26 mouse cellular contexts compared by ENCODE assay signal in genomic region chr9:43251786-43252185, GRCm38 (mm10). TPM values are rescaled to one million over a fixed set of nuclear protein-coding genes. Genes with fewer than 3 reads are reported as not detected.
A peak's percentile ranks its signal among the peaks of the same experiment; 100 is the strongest.
DNase-seq lines count a peak whose midpoint lies in the region; ATAC-seq and TF ChIP-seq lines count a peak whose summit lies in the region.
"Had no signal": no experiment of that assay in that cellular context is flagged by ENCODE, and none has a peak within 500 bp of the region (broad histone marks: within the 10 kb centered on the region; RNA-seq: fewer than 3 reads in every experiment).

No protein-coding gene starts in this region.

- H3K4me2 ChIP-seq in forebrain, embryonic 13.5 days, result no peak overlapping the region
- H3K4me2 ChIP-seq in embryonic facial prominence, embryonic 12.5 days (replicated peaks), result no peak overlapping the region
- no peak overlapping the region for H3K4me2 ChIP-seq in limb, embryonic 11.5 days (ENCODE audit: low read depth, severe bottlenecking)
- H3K4me2 ChIP-seq in stomach, postnatal 0 days (replicated peaks; ENCODE audit: low read depth), result no peak overlapping the region
- no peak overlapping the region for H3K4me2 ChIP-seq in forebrain, postnatal 0 days (ENCODE audit: low read depth)
- no peak overlapping the region for H3K4me2 ChIP-seq in liver, embryonic 12.5 days
- H3K4me2 ChIP-seq: hindbrain, embryonic 15.5 days; liver, embryonic 15.5 days; lung, embryonic 15.5 days; midbrain, embryonic 15.5 days had no signal

- peaks cover 68% of the 10 kb centered on the region for H3K4me1 ChIP-seq in forebrain, embryonic 10.5 days
- H3K4me1 ChIP-seq in forebrain, embryonic 13.5 days, result peaks cover 10% of the 10 kb centered on the region
- H3K4me1 ChIP-seq in embryonic facial prominence, embryonic 12.5 days, result peaks cover 47% of the 10 kb centered on the region
- peaks cover 49% of the 10 kb centered on the region for H3K4me1 ChIP-seq in limb, embryonic 11.5 days (ENCODE audit: control insufficient read depth, insufficient read depth, low read length)
- H3K4me1 ChIP-seq in stomach, postnatal 0 days (replicated peaks; ENCODE audit: control insufficient read depth, insufficient read depth), result no peaks in the 10 kb centered on the region
- no peaks in the 10 kb centered on the region for H3K4me1 ChIP-seq in forebrain, postnatal 0 days (ENCODE audit: insufficient read depth)
- H3K4me1 ChIP-seq in liver, embryonic 12.5 days, result peaks cover 32% of the 10 kb centered on the region
- H3K4me1 ChIP-seq: midbrain, embryonic 15.5 days had no signal

- H3K4me3 ChIP-seq in forebrain, embryonic 10.5 days, result no peak overlapping the region
- no peak overlapping the region for H3K4me3 ChIP-seq in forebrain, embryonic 13.5 days
- no peak overlapping the region for H3K4me3 ChIP-seq in embryonic facial prominence, embryonic 12.5 days
- no peak overlapping the region for H3K4me3 ChIP-seq in limb, embryonic 11.5 days (ENCODE audit: low read depth, low read length)
- no peak overlapping the region for H3K4me3 ChIP-seq in stomach, postnatal 0 days (ENCODE audit: low read depth, low read length)
- no peak overlapping the region for H3K4me3 ChIP-seq in forebrain, postnatal 0 days (ENCODE audit: low read depth, low read length)
- no peak overlapping the region for H3K4me3 ChIP-seq in liver, embryonic 12.5 days
- H3K4me3 ChIP-seq: hindbrain, embryonic 15.5 days; liver, embryonic 15.5 days; lung, embryonic 15.5 days; midbrain, embryonic 15.5 days had no signal

- no peak for ATAC-seq in forebrain, embryonic 13.5 days
- ATAC-seq in embryonic facial prominence, embryonic 12.5 days (ENCODE audit: insufficient number of reproducible peaks, insufficient read depth, low FRiP score, low TSS enrichment), result no peak
- ATAC-seq in limb, embryonic 11.5 days (ENCODE audit: insufficient number of reproducible peaks, low FRiP score, low TSS enrichment, low read depth), result no peak
- ATAC-seq in stomach, postnatal 0 days (ENCODE audit: low FRiP score, low TSS enrichment), result 0 out of 2 replicates have a peak, but pooled peaks have one; percentile 3
- no peak for ATAC-seq in forebrain, postnatal 0 days
- ATAC-seq in liver, embryonic 12.5 days, result no peak
- ATAC-seq: forebrain, embryonic 16.5 days; midbrain, embryonic 15.5 days had no signal

- TF ChIP-seq CTCF in stomach, postnatal 0 days (IDR thresholded peaks at IDR 0.05; ENCODE audit: low read depth), result no peak
- TF ChIP-seq CTCF in forebrain, postnatal 0 days (IDR thresholded peaks at IDR 0.05; ENCODE audit: low read depth), result no peak

- H3K27ac ChIP-seq in forebrain, embryonic 10.5 days, result peak overlapping the region; percentile 83
- no peak overlapping the region for H3K27ac ChIP-seq in forebrain, embryonic 13.5 days
- H3K27ac ChIP-seq in embryonic facial prominence, embryonic 12.5 days, result peak overlapping the region; percentile 99
- H3K27ac ChIP-seq in limb, embryonic 11.5 days (replicated peaks; ENCODE audit: low read depth, low read length), result peak overlapping the region; percentile 99
- H3K27ac ChIP-seq in stomach, postnatal 0 days (replicated peaks), result no peak overlapping the region
- no peak overlapping the region for H3K27ac ChIP-seq in forebrain, postnatal 0 days (ENCODE audit: low read depth, low read length)
- no peak overlapping the region for H3K27ac ChIP-seq in liver, embryonic 12.5 days
- H3K27ac ChIP-seq: hindbrain, embryonic 15.5 days; liver, embryonic 15.5 days; lung, embryonic 15.5 days; midbrain, embryonic 15.5 days had no signal

- H3K36me3 ChIP-seq in forebrain, embryonic 10.5 days (replicated peaks), result no peaks in the 10 kb centered on the region
- no peaks in the 10 kb centered on the region for H3K36me3 ChIP-seq in forebrain, embryonic 13.5 days (ENCODE audit: poor library complexity, severe bottlenecking)
- H3K36me3 ChIP-seq in embryonic facial prominence, embryonic 12.5 days, result no peaks in the 10 kb centered on the region
- no peaks in the 10 kb centered on the region for H3K36me3 ChIP-seq in limb, embryonic 11.5 days (ENCODE audit: control insufficient read depth, insufficient read depth, low read length)
- H3K36me3 ChIP-seq in stomach, postnatal 0 days (ENCODE audit: control insufficient read depth, insufficient read depth, low read length), result no peaks in the 10 kb centered on the region
- H3K36me3 ChIP-seq in forebrain, postnatal 0 days (ENCODE audit: insufficient read depth), result no peaks in the 10 kb centered on the region
- no peaks in the 10 kb centered on the region for H3K36me3 ChIP-seq in liver, embryonic 12.5 days
- H3K36me3 ChIP-seq: hindbrain, embryonic 15.5 days; liver, embryonic 15.5 days; lung, embryonic 15.5 days; midbrain, embryonic 15.5 days had no signal

- H3K9ac ChIP-seq in forebrain, embryonic 13.5 days, result no peak overlapping the region
- H3K9ac ChIP-seq in embryonic facial prominence, embryonic 12.5 days, result no peak overlapping the region
- H3K9ac ChIP-seq in limb, embryonic 11.5 days (ENCODE audit: low read length), result no peak overlapping the region
- no peak overlapping the region for H3K9ac ChIP-seq in stomach, postnatal 0 days (ENCODE audit: low read length)
- H3K9ac ChIP-seq in forebrain, postnatal 0 days, result no peak overlapping the region
- H3K9ac ChIP-seq in liver, embryonic 12.5 days, result no peak overlapping the region
- H3K9ac ChIP-seq: hindbrain, embryonic 15.5 days; liver, embryonic 15.5 days; lung, embryonic 15.5 days; midbrain, embryonic 15.5 days had no signal

- WGBS in forebrain, embryonic 10.5 days, result 86% methylated on average over 2 of the region's 2 CpGs
- 94% methylated on average over 2 of the region's 2 CpGs for WGBS in forebrain, embryonic 13.5 days
- WGBS in embryonic facial prominence, embryonic 12.5 days, result 81% methylated on average over 2 of the region's 2 CpGs
- WGBS in limb, embryonic 11.5 days, result 75% methylated on average over 2 of the region's 2 CpGs
- WGBS in stomach, postnatal 0 days, result 55% methylated on average over 2 of the region's 2 CpGs
- 92% methylated on average over 2 of the region's 2 CpGs for WGBS in forebrain, postnatal 0 days
- 53% methylated on average over 2 of the region's 2 CpGs for WGBS in liver, embryonic 12.5 days (ENCODE audit: insufficient replicate concordance)

- no peaks in the 10 kb centered on the region for H3K9me3 ChIP-seq in forebrain, embryonic 10.5 days
- no peaks in the 10 kb centered on the region for H3K9me3 ChIP-seq in forebrain, embryonic 13.5 days (replicated peaks)
- no peaks in the 10 kb centered on the region for H3K9me3 ChIP-seq in embryonic facial prominence, embryonic 12.5 days
- no peaks in the 10 kb centered on the region for H3K9me3 ChIP-seq in limb, embryonic 11.5 days (ENCODE audit: control insufficient read depth, low read length)
- H3K9me3 ChIP-seq in stomach, postnatal 0 days (ENCODE audit: control insufficient read depth, low read length), result no peaks in the 10 kb centered on the region
- no peaks in the 10 kb centered on the region for H3K9me3 ChIP-seq in forebrain, postnatal 0 days (ENCODE audit: low read length)
- H3K9me3 ChIP-seq in liver, embryonic 12.5 days (replicated peaks), result no peaks in the 10 kb centered on the region
- H3K9me3 ChIP-seq: hindbrain, embryonic 15.5 days; liver, embryonic 15.5 days; lung, embryonic 15.5 days; midbrain, embryonic 15.5 days had no signal

- H3K27me3 ChIP-seq in forebrain, embryonic 10.5 days (ENCODE audit: poor library complexity, severe bottlenecking), result no peaks in the 10 kb centered on the region
- H3K27me3 ChIP-seq in forebrain, embryonic 13.5 days, result no peaks in the 10 kb centered on the region
- H3K27me3 ChIP-seq in embryonic facial prominence, embryonic 12.5 days, result no peaks in the 10 kb centered on the region
- H3K27me3 ChIP-seq in limb, embryonic 11.5 days (ENCODE audit: control insufficient read depth, insufficient read depth, low read length), result no peaks in the 10 kb centered on the region
- H3K27me3 ChIP-seq in stomach, postnatal 0 days (ENCODE audit: control insufficient read depth, insufficient read depth, low read length), result no peaks in the 10 kb centered on the region
- H3K27me3 ChIP-seq in forebrain, postnatal 0 days (ENCODE audit: insufficient read depth, low read length), result no peaks in the 10 kb centered on the region
- 0 out of 2 replicates have a peak, but pooled peaks cover 7% of the 10 kb centered on the region for H3K27me3 ChIP-seq in liver, embryonic 12.5 days (replicated peaks)
- H3K27me3 ChIP-seq: hindbrain, embryonic 15.5 days; liver, embryonic 15.5 days; lung, embryonic 15.5 days; midbrain, embryonic 15.5 days had no signal

- DNase-seq in forebrain, embryonic 10.5 days (ENCODE audit: extremely low spot score, low spot score), result no peak
- no peak for DNase-seq in limb, embryonic 11.5 days (ENCODE audit: low spot score)
- no peak for DNase-seq in stomach, postnatal 0 days (ENCODE audit: low spot score)
- DNase-seq in forebrain, postnatal 0 days, result no peak
- DNase-seq: adrenal gland, postnatal 36 days; cerebellum, adult 11 months; cerebellum, adult 9-11 months; gastrocnemius, postnatal 36 days; kidney, adult 11 months; kidney, postnatal 4 days; left cerebral cortex, postnatal 4 days; lung, postnatal 36 days; right cerebral cortex, postnatal 4 days; thymus, postnatal 36 days had no signal

- TF ChIP-seq EP300 in stomach, postnatal 0 days (optimal IDR thresholded peaks at IDR 0.05), result no peak

RNA-seq across cellular contexts. Expression of gene Oaf, which starts 12.1 kb away (rescaled TPM):
- polyA plus RNA-seq in forebrain, embryonic 10.5 days (2016; fragmentation: Nextera tagmentation; extraction: Ambion mirVana), result 42.1 and 46.5 TPM in 2 replicates
- polyA plus RNA-seq in forebrain, embryonic 13.5 days (2015; fragmentation: Nextera tagmentation; extraction: Ambion mirVana), result 7.6 and 9.1 TPM in 2 replicates
- polyA plus RNA-seq in embryonic facial prominence, embryonic 12.5 days (2016; fragmentation: Nextera tagmentation; extraction: Ambion mirVana), result 89.3 and 106 TPM in 2 replicates
- 96.4 and 108 TPM in 2 replicates for polyA plus RNA-seq in limb, embryonic 11.5 days (2014; fragmentation: Nextera tagmentation; extraction: Ambion mirVana)
- polyA plus RNA-seq in stomach, postnatal 0 days (2015; fragmentation: Nextera tagmentation; extraction: Ambion mirVana), result 30.9 and 31.9 TPM in 2 replicates
- 5.0 and 14.3 TPM in 2 replicates for total RNA-seq in forebrain, postnatal 0 days (2014; rRNA removed)
- polyA plus RNA-seq in forebrain, postnatal 0 days (2015; fragmentation: Nextera tagmentation; extraction: Ambion mirVana), result 7.8 and 7.9 TPM in 2 replicates
- polyA plus RNA-seq in liver, embryonic 12.5 days (2016; fragmentation: Nextera tagmentation; extraction: Ambion mirVana), result 37.8 and 44.1 TPM in 2 replicates

RNA-seq across cellular contexts. Expression of gene Pou2f3, which starts 41.6 kb away (rescaled TPM):
- polyA plus RNA-seq in forebrain, embryonic 10.5 days (2016; fragmentation: Nextera tagmentation; extraction: Ambion mirVana), result not detected in 2 replicates
- polyA plus RNA-seq in forebrain, embryonic 13.5 days (2015; fragmentation: Nextera tagmentation; extraction: Ambion mirVana), result not detected in 2 replicates
- 0.18 TPM in 1 of 2 replicates, not detected in the other for polyA plus RNA-seq in embryonic facial prominence, embryonic 12.5 days (2016; fragmentation: Nextera tagmentation; extraction: Ambion mirVana)
- polyA plus RNA-seq in limb, embryonic 11.5 days (2014; fragmentation: Nextera tagmentation; extraction: Ambion mirVana), result not detected in 2 replicates
- 1.7 and 2.5 TPM in 2 replicates for polyA plus RNA-seq in stomach, postnatal 0 days (2015; fragmentation: Nextera tagmentation; extraction: Ambion mirVana)
- not detected in 2 replicates for total RNA-seq in forebrain, postnatal 0 days (2014; rRNA removed)
- 0.05 TPM in 1 of 2 replicates, not detected in the other for polyA plus RNA-seq in forebrain, postnatal 0 days (2015; fragmentation: Nextera tagmentation; extraction: Ambion mirVana)
- not detected in 2 replicates for polyA plus RNA-seq in liver, embryonic 12.5 days (2016; fragmentation: Nextera tagmentation; extraction: Ambion mirVana)
- total RNA-seq: adrenal gland, postnatal 36 days; common myeloid progenitor, adult 5-6 weeks; gastrocnemius, postnatal 36 days; heart, adult 8-10 months; left cerebral cortex, postnatal 4 days; megakaryocyte-erythroid progenitor cell, adult 5-6 weeks had no signal
- polyA plus RNA-seq: forebrain, embryonic 16.5 days; liver, embryonic 15.5 days; neural tube, embryonic 14.5 days had no signal

RNA-seq across cellular contexts. Expression of gene Trim29, which starts 58.9 kb away (rescaled TPM):
- polyA plus RNA-seq in forebrain, embryonic 10.5 days (2016; fragmentation: Nextera tagmentation; extraction: Ambion mirVana), result 1.2 and 1.4 TPM in 2 replicates
- 0.13 TPM in 1 of 2 replicates, not detected in the other for polyA plus RNA-seq in forebrain, embryonic 13.5 days (2015; fragmentation: Nextera tagmentation; extraction: Ambion mirVana)
- 12.3 and 12.9 TPM in 2 replicates for polyA plus RNA-seq in embryonic facial prominence, embryonic 12.5 days (2016; fragmentation: Nextera tagmentation; extraction: Ambion mirVana)
- 4.9 and 6.0 TPM in 2 replicates for polyA plus RNA-seq in limb, embryonic 11.5 days (2014; fragmentation: Nextera tagmentation; extraction: Ambion mirVana)
- 71.2 and 75.3 TPM in 2 replicates for polyA plus RNA-seq in stomach, postnatal 0 days (2015; fragmentation: Nextera tagmentation; extraction: Ambion mirVana)
- not detected in 2 replicates for total RNA-seq in forebrain, postnatal 0 days (2014; rRNA removed)
- 0.05 and 0.11 TPM in 2 replicates for polyA plus RNA-seq in forebrain, postnatal 0 days (2015; fragmentation: Nextera tagmentation; extraction: Ambion mirVana)
- polyA plus RNA-seq in liver, embryonic 12.5 days (2016; fragmentation: Nextera tagmentation; extraction: Ambion mirVana), result not detected in 2 replicates
- total RNA-seq: common myeloid progenitor, adult 5-6 weeks; heart, adult 8-10 months; left cerebral cortex, postnatal 4 days; megakaryocyte-erythroid progenitor cell, adult 5-6 weeks had no signal
- polyA plus RNA-seq: forebrain, embryonic 16.5 days; hindbrain, embryonic 15.5 days; neural tube, embryonic 14.5 days had no signal

Comparison
In these comparisons a context has a peak if more than half of its experiments do, and no peak if none do; other contexts are left out.
1. H3K27ac ChIP-seq: peak in forebrain, embryonic 10.5 days (single experiment), embryonic facial prominence, embryonic 12.5 days (single experiment) and limb, embryonic 11.5 days (single experiment); none in forebrain, embryonic 13.5 days (single experiment), stomach, postnatal 0 days (single experiment), forebrain, postnatal 0 days (single experiment) and liver, embryonic 12.5 days (single experiment).